Mouse (Mus musculus): ENCODE data around the gene Polr1a. TPM values are rescaled to one million over a fixed set of nuclear protein-coding genes. Genes with fewer than 3 reads are reported as not detected.

Polr1a gene
- polyA plus RNA-seq, 1 experiment, result 68.0 TPM

DNA sequence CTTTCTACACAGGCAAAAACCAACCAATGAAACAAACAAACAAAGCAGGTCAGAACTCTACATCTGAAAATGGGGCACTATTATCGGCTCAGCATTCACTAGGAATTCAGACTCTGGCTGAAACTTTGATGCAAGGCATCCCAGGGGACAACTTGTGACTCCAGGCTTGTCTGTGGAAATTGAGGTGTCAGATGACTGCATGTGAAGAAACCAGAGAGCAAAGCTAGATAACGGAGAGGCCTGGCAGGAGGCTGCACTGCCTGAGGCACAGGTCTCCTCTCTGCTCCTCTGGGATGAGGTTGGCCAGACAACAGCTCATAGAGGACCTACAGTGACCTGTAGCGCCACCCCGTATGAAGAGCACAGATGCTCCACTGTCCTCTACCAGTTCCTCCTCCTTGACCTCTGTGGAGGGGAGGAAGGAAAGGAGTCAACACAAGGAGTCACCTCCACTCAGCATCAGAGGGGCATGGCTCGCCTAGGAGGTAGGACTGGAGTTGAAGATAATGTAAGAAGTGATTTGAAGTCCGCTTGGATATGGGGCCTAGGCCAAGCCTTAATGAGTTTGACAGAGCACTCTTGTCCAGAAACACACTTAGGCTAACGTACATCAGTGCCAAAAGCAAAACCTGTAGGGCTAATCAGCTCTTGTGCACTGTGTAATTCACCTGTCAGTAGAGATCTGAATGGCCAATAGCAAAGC lies 78.8 kb downstream of the Polr1a start:
- Histone ChIP-seq H3K4me1 (ENCODE audit: control insufficient read depth, insufficient read depth, low read length) (no peaks in the 10 kb centered on the region), H3K27ac (ENCODE audit: insufficient read depth, low read length) (no peak overlapping the region)

GRCm38 (mm10) chr6:71989647-71990351 lies 80.9 kb downstream of the Polr1a start:
- Histone ChIP-seq H3K4me3 (ENCODE audit: low read depth, low read length) (no peak overlapping the region), H3K9ac (ENCODE audit: low read depth, poor library complexity, severe bottlenecking) (no peak overlapping the region)

More for the DNA sequence above, 78.8 kb downstream of the Polr1a start:
- Histone ChIP-seq H3K9me3 (replicated peaks; ENCODE audit: control insufficient read depth, insufficient read depth, low read length, poor library complexity, severe bottlenecking) (no peaks in the 10 kb centered on the region), H3K36me3 (ENCODE audit: control insufficient read depth, insufficient read depth, low read length, poor library complexity, severe bottlenecking) (no peaks in the 10 kb centered on the region), H3K27me3 (ENCODE audit: control insufficient read depth, insufficient read depth, low read length, poor library complexity, severe bottlenecking) (no peaks in the 10 kb centered on the region), H3K4me3 (ENCODE audit: low read depth, low read length) (no peak overlapping the region), H3K9ac (ENCODE audit: low read depth, poor library complexity, severe bottlenecking) (no peak overlapping the region)
- TF ChIP-seq EP300 (IDR thresholded peaks at IDR 0.05; ENCODE audit: insufficient read depth, low read depth, low read length) (no peak), CTCF (IDR thresholded peaks at IDR 0.05; ENCODE audit: low read depth, low read length) (no peak), POLR2A (IDR thresholded peaks at IDR 0.05; ENCODE audit: insufficient read depth, low read length) (no peak)

GRCm38 (mm10) chr6:71990371-71990837 lies 81.6 kb downstream of the Polr1a start:
- H3K36me3 ChIP-seq (ENCODE audit: control insufficient read depth, insufficient read depth, low read length, poor library complexity, severe bottlenecking), result no peaks in the 10 kb centered on the region
- no peak overlapping the region for H3K27ac ChIP-seq (ENCODE audit: insufficient read depth, low read length)
- H3K4me1 ChIP-seq (ENCODE audit: control insufficient read depth, insufficient read depth, low read length), result no peaks in the 10 kb centered on the region
- H3K4me3 ChIP-seq (ENCODE audit: low read depth, low read length), result no peak overlapping the region
- no peaks in the 10 kb centered on the region for H3K9me3 ChIP-seq (replicated peaks; ENCODE audit: control insufficient read depth, insufficient read depth, low read length, poor library complexity, severe bottlenecking)
- H3K9ac ChIP-seq (ENCODE audit: low read depth, poor library complexity, severe bottlenecking), result no peak overlapping the region
- no peaks in the 10 kb centered on the region for H3K27me3 ChIP-seq (ENCODE audit: control insufficient read depth, insufficient read depth, low read length, poor library complexity, severe bottlenecking)
- TF ChIP-seq CTCF (IDR thresholded peaks at IDR 0.05; ENCODE audit: low read depth, low read length) (no peak), POLR2A (IDR thresholded peaks at IDR 0.05; ENCODE audit: insufficient read depth, low read length) (no peak), EP300 (IDR thresholded peaks at IDR 0.05; ENCODE audit: insufficient read depth, low read depth, low read length) (no peak)

More at GRCm38 (mm10) chr6:71989647-71990351, 80.9 kb downstream of the Polr1a start:
- TF ChIP-seq CTCF (IDR thresholded peaks at IDR 0.05; ENCODE audit: low read depth, low read length) (no peak), EP300 (IDR thresholded peaks at IDR 0.05; ENCODE audit: insufficient read depth, low read depth, low read length) (no peak), POLR2A (IDR thresholded peaks at IDR 0.05; ENCODE audit: insufficient read depth, low read length) (no peak)
- H3K27me3 ChIP-seq (ENCODE audit: control insufficient read depth, insufficient read depth, low read length, poor library complexity, severe bottlenecking), result no peaks in the 10 kb centered on the region
- no peaks in the 10 kb centered on the region for H3K4me1 ChIP-seq (ENCODE audit: control insufficient read depth, insufficient read depth, low read length)
- H3K9me3 ChIP-seq (replicated peaks; ENCODE audit: control insufficient read depth, insufficient read depth, low read length, poor library complexity, severe bottlenecking), result no peaks in the 10 kb centered on the region
- no peaks in the 10 kb centered on the region for H3K36me3 ChIP-seq (ENCODE audit: control insufficient read depth, insufficient read depth, low read length, poor library complexity, severe bottlenecking)
- no peak overlapping the region for H3K27ac ChIP-seq (ENCODE audit: insufficient read depth, low read length)

- no peaks in the 10 kb centered on the region for H3K27me3 ChIP-seq (ENCODE audit: control insufficient read depth, insufficient read depth, low read length, poor library complexity, severe bottlenecking)
- no peak overlapping the region for H3K4me3 ChIP-seq (ENCODE audit: low read depth, low read length)
- no peak overlapping the region for H3K27ac ChIP-seq (ENCODE audit: insufficient read depth, low read length)
These were observed 82.5 kb downstream of the Polr1a start for GRCm38 (mm10) chr6:71991190-71991932.

GRCm38 (mm10) chr6:71991933-71992325 lies 83.1 kb downstream of the Polr1a start:
- H3K27me3 ChIP-seq (ENCODE audit: control insufficient read depth, insufficient read depth, low read length, poor library complexity, severe bottlenecking), result no peaks in the 10 kb centered on the region
- H3K4me1 ChIP-seq (ENCODE audit: control insufficient read depth, insufficient read depth, low read length), result no peaks in the 10 kb centered on the region
- H3K9ac ChIP-seq (ENCODE audit: low read depth, poor library complexity, severe bottlenecking), result no peak overlapping the region
- no peak for TF ChIP-seq EP300 (IDR thresholded peaks at IDR 0.05; ENCODE audit: insufficient read depth, low read depth, low read length)
- no peak for TF ChIP-seq POLR2A (IDR thresholded peaks at IDR 0.05; ENCODE audit: insufficient read depth, low read length)
- no peak for TF ChIP-seq CTCF (IDR thresholded peaks at IDR 0.05; ENCODE audit: low read depth, low read length)
- H3K9me3 ChIP-seq (replicated peaks; ENCODE audit: control insufficient read depth, insufficient read depth, low read length, poor library complexity, severe bottlenecking), result no peaks in the 10 kb centered on the region
- H3K4me3 ChIP-seq (ENCODE audit: low read depth, low read length), result no peak overlapping the region
- no peaks in the 10 kb centered on the region for H3K36me3 ChIP-seq (ENCODE audit: control insufficient read depth, insufficient read depth, low read length, poor library complexity, severe bottlenecking)
- no peak overlapping the region for H3K27ac ChIP-seq (ENCODE audit: insufficient read depth, low read length)

More at GRCm38 (mm10) chr6:71991190-71991932, 82.5 kb downstream of the Polr1a start:
- H3K36me3 ChIP-seq (ENCODE audit: control insufficient read depth, insufficient read depth, low read length, poor library complexity, severe bottlenecking), result no peaks in the 10 kb centered on the region
- no peak for TF ChIP-seq CTCF (IDR thresholded peaks at IDR 0.05; ENCODE audit: low read depth, low read length)
- no peak for TF ChIP-seq EP300 (IDR thresholded peaks at IDR 0.05; ENCODE audit: insufficient read depth, low read depth, low read length)
- TF ChIP-seq POLR2A (IDR thresholded peaks at IDR 0.05; ENCODE audit: insufficient read depth, low read length), result no peak
- H3K4me1 ChIP-seq (ENCODE audit: control insufficient read depth, insufficient read depth, low read length), result no peaks in the 10 kb centered on the region
- no peak overlapping the region for H3K9ac ChIP-seq (ENCODE audit: low read depth, poor library complexity, severe bottlenecking)
- no peaks in the 10 kb centered on the region for H3K9me3 ChIP-seq (replicated peaks; ENCODE audit: control insufficient read depth, insufficient read depth, low read length, poor library complexity, severe bottlenecking)

Measured in ES-Bruce4 (cell line).